Mouse (Mus musculus) hindbrain, embryonic 11.5 days (tissue): ENCODE measurements around the gene Dlx6. TPM values are rescaled to one million over a fixed set of nuclear protein-coding genes. Genes with fewer than 3 reads are reported as not detected.

Experiments used
- ATAC-seq: fragments of 200-750 bp; cut with Nextera tagmentation; 2 replicates; pipeline ENCODE4 v1.8.0; 2017; ENCODE audit warnings: mild to moderate bottlenecking, moderate TSS enrichment, moderate library complexity; ENCODE audit not compliant: low FRiP score
- DNase-seq: peaks from one replicate; pipeline ENCODE4 v3.0.0-alpha.2; 2015; ENCODE audit warnings: low spot score
- H3K27ac ChIP-seq: fragments of 300-500 bp; sonication (generic); 2 replicates; pipeline ENCODE4 v1.5.1; 2014; ENCODE audit warnings: mild to moderate bottlenecking, low read depth, low read length
- H3K27me3 ChIP-seq: fragments of 300-500 bp; sonication (generic); 2 replicates; pipeline ENCODE4 v1.6.1; 2014; ENCODE audit warnings: mild to moderate bottlenecking, low read length, moderate library complexity, mixed read lengths; ENCODE audit not compliant: control insufficient read depth, insufficient read depth
- H3K36me3 ChIP-seq: fragments of 300-500 bp; sonication (generic); 2 replicates; pipeline ENCODE4 v1.6.1; 2014; ENCODE audit warnings: mild to moderate bottlenecking, low read length, moderate library complexity, mixed read lengths; ENCODE audit not compliant: control insufficient read depth, insufficient read depth
- H3K4me1 ChIP-seq: fragments of 300-500 bp; sonication (generic); replicated peaks from 2 replicates; pipeline ENCODE4 v1.6.1; 2014; ENCODE audit warnings: low read length, mixed read lengths; ENCODE audit not compliant: control insufficient read depth, insufficient read depth
- H3K4me2 ChIP-seq: fragments of 300-500 bp; sonication (generic); replicated peaks from 2 replicates; pipeline ENCODE4 v1.6.1; 2014; ENCODE audit warnings: mild to moderate bottlenecking, low read depth, low read length
- H3K4me3 ChIP-seq: fragments of 300-500 bp; sonication (generic); 2 replicates; pipeline ENCODE4 v1.5.1; 2014; ENCODE audit warnings: low read depth, low read length
- H3K9ac ChIP-seq: fragments of 300-500 bp; sonication (generic); 2 replicates; pipeline ENCODE4 v1.6.1; 2014; ENCODE audit warnings: low read depth, low read length
- H3K9me3 ChIP-seq: fragments of 300-500 bp; sonication (generic); 2 replicates; pipeline ENCODE4 v1.6.1; 2016; ENCODE audit warnings: low read length; ENCODE audit not compliant: control insufficient read depth
- WGBS: fragments of 180-500 bp; shearing (Covaris S2); extraction: QIAGEN DNeasy Blood & Tissue Kit; methylation state at CpG from one replicate; pipeline ENCODE4 v1.1.7; 2014; 5-methylcytosine and 5-hydroxymethylcytosine counted together
- polyA plus RNA-seq: library from polyadenylated mRNA; unstranded; fragments of >200 nt; fragmentation: Nextera tagmentation; extraction: Ambion mirVana; gene quantifications from 2 replicates; pipeline ENCODE4 v1.2.1, GENCODE M21; 2014

Gene Dlx6
- polyA plus RNA-seq, 1 experiment from 2014 or later: 0.65 TPM

GRCm38 (mm10) chr6:6849744-6850143, 13.4 kb upstream of the Dlx6 start:
- Histone ChIP-seq H3K4me1 (no peaks in the 10 kb centered on the region), H3K36me3 (no peaks in the 10 kb centered on the region), H3K27me3 (peaks cover 72% of the 10 kb centered on the region), H3K4me2 (no peak overlapping the region), H3K4me3 (no peak overlapping the region), H3K9me3 (no peaks in the 10 kb centered on the region), H3K9ac (no peak overlapping the region), H3K27ac (no peak overlapping the region)
- no peak for ATAC-seq
- under 1% methylated on average over 12 of the region's 12 CpGs for WGBS
- DNase-seq: peak; percentile 44

DNA sequence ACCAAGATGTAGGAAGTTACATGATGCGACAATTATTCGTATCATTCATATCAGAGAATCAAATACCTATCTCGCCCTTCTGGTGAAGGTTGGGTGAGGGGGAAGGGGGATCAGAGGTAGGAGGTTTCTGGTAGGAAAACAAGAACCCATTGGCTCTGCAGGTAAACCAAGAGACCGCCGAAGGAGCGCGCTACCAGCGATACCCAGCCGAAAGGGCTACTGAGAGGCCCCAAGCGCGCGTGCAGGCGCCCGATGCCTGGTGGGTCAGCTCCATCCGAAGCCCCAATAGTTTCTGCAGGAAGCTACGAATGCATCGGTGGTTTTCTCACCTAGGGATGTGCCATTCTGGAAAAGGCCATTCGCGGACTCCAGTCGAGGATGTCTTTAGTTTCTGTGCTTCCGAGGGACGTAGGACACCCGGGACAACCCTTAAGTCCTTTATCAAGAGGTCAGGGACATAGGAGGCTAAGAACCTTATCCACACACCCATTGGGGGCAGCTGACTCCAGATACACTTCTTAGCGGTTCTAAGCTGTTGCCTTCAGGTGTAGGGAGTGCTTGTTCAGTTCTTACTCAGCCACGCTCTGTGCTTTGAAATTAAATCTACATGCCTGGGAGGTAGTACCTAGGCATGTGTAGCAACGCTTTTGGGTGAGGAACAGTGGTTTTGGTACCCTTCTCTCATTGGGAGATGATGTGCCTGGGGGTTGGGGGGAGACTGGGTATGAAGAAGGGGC, 12.6 kb upstream of the Dlx6 start:
- H3K27ac ChIP-seq: no peak overlapping the region
- H3K9ac ChIP-seq: no peak overlapping the region
- no peak overlapping the region for H3K4me2 ChIP-seq
- H3K36me3 ChIP-seq: no peaks in the 10 kb centered on the region
- H3K4me3 ChIP-seq: no peak overlapping the region
- H3K9me3 ChIP-seq: no peaks in the 10 kb centered on the region
- under 1% methylated on average over 26 of the region's 26 CpGs for WGBS
- peaks cover 79% of the 10 kb centered on the region for H3K27me3 ChIP-seq
- H3K4me1 ChIP-seq: no peaks in the 10 kb centered on the region
- no peak for ATAC-seq
- peak; percentile 61 for DNase-seq

GRCm38 (mm10) chr6:6851166-6851565, 12.0 kb upstream of the Dlx6 start:
- under 1% methylated on average over 10 of the region's 10 CpGs for WGBS
- H3K4me2 ChIP-seq: no peak overlapping the region
- no peak overlapping the region for H3K9ac ChIP-seq
- ATAC-seq (no peak), DNase-seq (peak; percentile 43)
- no peak overlapping the region for H3K4me3 ChIP-seq
- H3K9me3 ChIP-seq: no peaks in the 10 kb centered on the region
- H3K4me1 ChIP-seq: no peaks in the 10 kb centered on the region
- no peak overlapping the region for H3K27ac ChIP-seq
- peaks cover 84% of the 10 kb centered on the region for H3K27me3 ChIP-seq
- no peaks in the 10 kb centered on the region for H3K36me3 ChIP-seq

- H3K4me1 ChIP-seq: no peaks in the 10 kb centered on the region
- H3K4me2 ChIP-seq: no peak overlapping the region
- H3K27me3 ChIP-seq: peaks cover 88% of the 10 kb centered on the region
- no peak overlapping the region for H3K4me3 ChIP-seq
- no peaks in the 10 kb centered on the region for H3K9me3 ChIP-seq
- no peak overlapping the region for H3K27ac ChIP-seq
- no peak overlapping the region for H3K9ac ChIP-seq
- no peaks in the 10 kb centered on the region for H3K36me3 ChIP-seq
- ATAC-seq: no peak
- DNase-seq: peak; percentile 23
- 23% methylated on average over 3 of the region's 3 CpGs for WGBS
Measured at GRCm38 (mm10) chr6:6852944-6853343, 10.2 kb upstream of the Dlx6 start.

DNA sequence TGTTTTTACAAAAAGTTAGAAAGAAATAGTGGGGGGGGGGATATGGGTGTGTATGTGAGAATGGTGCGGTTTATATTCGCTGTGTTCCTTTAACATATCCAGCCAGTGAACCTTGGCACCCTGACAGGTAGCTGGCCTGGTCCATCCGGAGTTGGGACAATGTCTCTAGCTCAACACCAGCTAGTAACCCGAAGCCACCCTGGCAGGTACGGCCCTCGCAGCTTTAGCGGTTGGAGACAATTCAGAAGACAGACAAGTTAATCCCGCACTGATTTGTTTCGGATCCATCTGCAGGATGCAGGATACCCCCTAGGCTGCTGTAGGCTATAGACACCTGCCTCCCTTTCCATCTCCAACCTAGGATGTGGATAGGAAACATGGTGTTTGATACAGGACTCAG, 9.0 kb upstream of the Dlx6 start:
- Histone ChIP-seq H3K4me2 (no peak overlapping the region), H3K27ac (no peak overlapping the region), H3K27me3 (peaks cover 88% of the 10 kb centered on the region), H3K4me3 (no peak overlapping the region), H3K9me3 (no peaks in the 10 kb centered on the region), H3K4me1 (no peaks in the 10 kb centered on the region), H3K36me3 (no peaks in the 10 kb centered on the region), H3K9ac (no peak overlapping the region)
- peak; percentile 51 for DNase-seq
- no peak for ATAC-seq
- under 1% methylated on average over 9 of the region's 9 CpGs for WGBS

DNA sequence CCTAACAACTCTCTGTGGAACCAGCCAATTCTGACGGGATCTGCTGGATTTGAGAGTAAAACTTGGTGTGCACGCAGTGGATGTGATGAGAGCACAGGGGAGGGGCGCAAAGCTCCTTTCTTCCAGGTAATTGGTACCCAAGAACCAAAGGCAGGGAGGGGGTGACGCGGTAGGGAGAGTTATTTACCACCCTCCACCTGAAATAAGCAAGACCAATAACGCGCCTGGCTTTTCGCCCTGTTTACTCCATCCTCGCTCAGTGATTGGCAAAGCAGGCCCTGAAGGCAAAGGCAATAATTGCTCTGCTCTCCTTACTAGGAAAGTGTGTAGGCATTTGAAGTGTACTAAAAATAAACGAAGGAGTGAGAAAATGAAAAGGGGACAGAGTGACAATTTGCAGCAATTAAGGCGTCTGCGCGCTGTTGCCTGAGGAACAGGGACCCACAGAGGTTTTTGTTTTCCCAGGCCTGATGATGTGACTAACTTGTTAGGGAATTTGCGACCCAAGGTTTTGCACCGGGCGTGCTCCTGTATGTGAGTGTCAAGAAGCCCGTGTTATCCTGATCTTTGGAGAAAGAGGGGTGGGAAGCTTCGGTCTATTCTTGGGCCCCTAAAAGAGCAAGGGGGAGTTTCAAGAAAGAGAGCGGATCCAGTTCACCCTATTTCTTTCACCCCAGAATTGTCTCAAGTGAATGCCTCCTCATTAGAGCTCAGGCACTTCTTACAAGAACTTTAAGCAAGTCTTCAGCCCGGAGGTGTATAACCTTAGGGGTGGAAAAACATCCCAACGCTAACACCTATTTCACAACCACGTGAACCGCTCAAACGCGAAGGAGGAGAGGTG, 8.0 kb upstream of the Dlx6 start:
- Histone ChIP-seq H3K27me3 (peaks cover 95% of the 10 kb centered on the region), H3K4me2 (no peak overlapping the region), H3K36me3 (no peaks in the 10 kb centered on the region), H3K9ac (no peak overlapping the region), H3K4me3 (no peak overlapping the region), H3K4me1 (no peaks in the 10 kb centered on the region), H3K9me3 (no peaks in the 10 kb centered on the region), H3K27ac (no peak overlapping the region)
- under 1% methylated on average over 25 of the region's 25 CpGs for WGBS
- ATAC-seq (0 out of 2 replicates have a peak, but pooled peaks have one; percentile 13), DNase-seq (peak; percentile 51)

- Histone ChIP-seq H3K4me3 (no peak overlapping the region), H3K27ac (no peak overlapping the region), H3K9ac (no peak overlapping the region), H3K36me3 (no peaks in the 10 kb centered on the region), H3K4me2 (no peak overlapping the region), H3K9me3 (no peaks in the 10 kb centered on the region), H3K4me1 (no peaks in the 10 kb centered on the region), H3K27me3 (peaks cover 95% of the 10 kb centered on the region)
- WGBS: 0% methylated on average over 10 of the region's 10 CpGs
- DNase-seq (peak; percentile 46), ATAC-seq (0 out of 2 replicates have a peak, but pooled peaks have one; percentile 39)
Measured at GRCm38 (mm10) chr6:6855746-6856185, 7.4 kb upstream of the Dlx6 start.

GRCm38 (mm10) chr6:6856316-6856715, 6.8 kb upstream of the Dlx6 start:
- Histone ChIP-seq H3K4me2 (no peak overlapping the region), H3K27ac (no peak overlapping the region)
- peak; percentile 53 for DNase-seq

More at GRCm38 (mm10) chr6:6856316-6856715, 6.8 kb upstream of the Dlx6 start:
- Histone ChIP-seq H3K27me3 (peaks cover 95% of the 10 kb centered on the region), H3K4me3 (no peak overlapping the region), H3K9me3 (no peaks in the 10 kb centered on the region), H3K9ac (no peak overlapping the region), H3K4me1 (no peaks in the 10 kb centered on the region), H3K36me3 (no peaks in the 10 kb centered on the region)
- 1% methylated on average over 20 of the region's 20 CpGs for WGBS
- no peak for ATAC-seq
